8 mouse cellular contexts compared by ENCODE assay signal in genomic region chr14:75753206-75753605, GRCm38 (mm10). TPM values are rescaled to one million over a fixed set of nuclear protein-coding genes. Genes with fewer than 3 reads are reported as not detected.
A peak's percentile ranks its signal among the peaks of the same experiment; 100 is the strongest.
DNase-seq lines count a peak whose midpoint lies in the region; ATAC-seq and TF ChIP-seq lines count a peak whose summit lies in the region.

No protein-coding gene starts in this region.

- H3K9me3 ChIP-seq in hindbrain, postnatal 0 days (ENCODE audit: low read length), result no peaks in the 10 kb centered on the region
- H3K9me3 ChIP-seq in midbrain, embryonic 16.5 days (replicated peaks; ENCODE audit: control insufficient read depth, low read length, poor library complexity, severe bottlenecking), result no peaks in the 10 kb centered on the region

- H3K9ac ChIP-seq in hindbrain, postnatal 0 days (replicated peaks; ENCODE audit: low read length), result peak overlapping the region; percentile 87; the same call in 1 of the 2 replicates
- peak overlapping the region; percentile 91; the same call in 1 of the 2 replicates for H3K9ac ChIP-seq in midbrain, embryonic 16.5 days (ENCODE audit: low read depth, low read length)

- no peak for TF ChIP-seq POLR2A in kidney, adult 2 months (IDR thresholded peaks at IDR 0.05; ENCODE audit: low read depth, low read length)
- TF ChIP-seq POLR2A in bone marrow, adult 2 months (IDR thresholded peaks at IDR 0.05; ENCODE audit: borderline replicate concordance, control insufficient read depth, low read depth, low read length), result no peak

- no peaks in the 10 kb centered on the region for H3K36me3 ChIP-seq in kidney, adult 2 months (ENCODE audit: control insufficient read depth, insufficient read depth, low read length)
- no peaks in the 10 kb centered on the region for H3K36me3 ChIP-seq in hindbrain, postnatal 0 days (ENCODE audit: insufficient read depth, low read length)
- no peaks in the 10 kb centered on the region for H3K36me3 ChIP-seq in midbrain, embryonic 16.5 days (ENCODE audit: control insufficient read depth, insufficient read depth, low read length)

- ATAC-seq in hindbrain, postnatal 0 days, result no peak
- ATAC-seq in midbrain, embryonic 16.5 days, result no peak

- TF ChIP-seq CTCF in kidney, adult 2 months (conservative IDR thresholded peaks at IDR 0.05; ENCODE audit: insufficient read depth, insufficient read length, low read depth, low read length), result no peak
- TF ChIP-seq CTCF in bone marrow, adult 2 months (IDR thresholded peaks at IDR 0.05; ENCODE audit: control insufficient read depth, insufficient read depth, low read length), result no peak
- TF ChIP-seq CTCF in hindbrain, postnatal 0 days (IDR thresholded peaks at IDR 0.05; ENCODE audit: low read depth), result no peak

- peaks cover 10% of the 10 kb centered on the region for H3K4me1 ChIP-seq in kidney, adult 2 months (ENCODE audit: control insufficient read depth, insufficient read depth, low read length)
- peaks cover 5% of the 10 kb centered on the region for H3K4me1 ChIP-seq in bone marrow, adult 2 months (ENCODE audit: control insufficient read depth, insufficient read depth, low read length)
- peaks cover 9% of the 10 kb centered on the region; the same call in 1 of the 2 replicates for H3K4me1 ChIP-seq in hindbrain, postnatal 0 days (ENCODE audit: insufficient read depth, low read length)
- H3K4me1 ChIP-seq in midbrain, embryonic 16.5 days (ENCODE audit: control insufficient read depth, insufficient read depth, low read length), result peaks cover 28% of the 10 kb centered on the region

- WGBS in kidney, adult 2 months, result 16% methylated on average over 8 of the region's 8 CpGs
- 26% methylated on average over 8 of the region's 8 CpGs for WGBS in bone marrow, adult 2 months
- 78% methylated on average over 8 of the region's 8 CpGs for WGBS in hindbrain, postnatal 0 days
- WGBS in midbrain, embryonic 16.5 days, result 76% methylated on average over 8 of the region's 8 CpGs

- no peak overlapping the region for H3K27ac ChIP-seq in kidney, adult 2 months (ENCODE audit: insufficient read depth, low read depth, low read length)
- no peak overlapping the region for H3K27ac ChIP-seq in bone marrow, adult 2 months (ENCODE audit: control insufficient read depth, insufficient read depth, low read depth, low read length, poor library complexity)
- no peak overlapping the region for H3K27ac ChIP-seq in hindbrain, postnatal 0 days
- no peak overlapping the region for H3K27ac ChIP-seq in midbrain, embryonic 16.5 days (ENCODE audit: low read length)

- peak overlapping the region; percentile 88 for H3K4me2 ChIP-seq in hindbrain, postnatal 0 days (ENCODE audit: low read depth, low read length)
- H3K4me2 ChIP-seq in midbrain, embryonic 16.5 days (ENCODE audit: low read length), result peak overlapping the region; percentile 76

- peak overlapping the region; percentile 44 for H3K4me3 ChIP-seq in kidney, adult 2 months (ENCODE audit: insufficient read depth, low read depth, low read length)
- H3K4me3 ChIP-seq in bone marrow, adult 2 months (replicated peaks; ENCODE audit: control insufficient read depth, low read depth, low read length), result peak overlapping the region; percentile 47
- H3K4me3 ChIP-seq in hindbrain, postnatal 0 days (ENCODE audit: low read length), result peak overlapping the region; percentile 94
- peak overlapping the region; percentile 98 for H3K4me3 ChIP-seq in midbrain, embryonic 16.5 days (ENCODE audit: low read depth, low read length)

- DNase-seq in kidney, adult 2 months, result no peak
- DNase-seq in kidney, postnatal 10 days, result no peak
- DNase-seq in hindbrain, postnatal 0 days (ENCODE audit: low spot score), result no peak
- no peak for DNase-seq in spleen, adult 18-20 months
- DNase-seq in urinary bladder, postnatal 36 days (ENCODE audit: low spot score in 2 of 2), result no peak
- DNase-seq in left cerebral cortex, adult 8-10 months (ENCODE audit: low spot score in 2 of 2), result no peak

- H3K27me3 ChIP-seq in kidney, adult 2 months (replicated peaks; ENCODE audit: control insufficient read depth, insufficient read depth, low read length), result no peaks in the 10 kb centered on the region
- H3K27me3 ChIP-seq in hindbrain, postnatal 0 days (ENCODE audit: insufficient read depth, low read length), result no peaks in the 10 kb centered on the region
- no peaks in the 10 kb centered on the region; the same call in 1 of the 2 replicates for H3K27me3 ChIP-seq in midbrain, embryonic 16.5 days (ENCODE audit: control insufficient read depth, insufficient read depth, low read depth, low read length)

RNA-seq across cellular contexts. Expression of gene Cog3, which starts 1.1 kb away (rescaled TPM):
- 7.8 and 10.0 TPM in 2 replicates for polyA plus RNA-seq in kidney, adult 2 months (2012; rRNA removed)
- 9.5 and 12.2 TPM in 2 replicates for polyA plus RNA-seq in bone marrow, adult 2 months (2011; ENCODE audit: insufficient read depth, insufficient read length, low replicate concordance, missing spikeins)
- 21.2 and 21.6 TPM in 2 replicates for total RNA-seq in hindbrain, postnatal 0 days (2014; rRNA removed)
- polyA plus RNA-seq in hindbrain, postnatal 0 days (2015; fragmentation: Nextera tagmentation; extraction: Ambion mirVana), result 11.1 and 12.0 TPM in 2 replicates
- 19.1 and 21.3 TPM in 2 replicates for polyA plus RNA-seq in midbrain, embryonic 16.5 days (2015; fragmentation: Nextera tagmentation; extraction: Ambion mirVana)
- total RNA-seq in left cerebral cortex, adult 8-10 months (2022), result 10 to 100 TPM; 24.7 to 26.2 (median 25.5) TPM

RNA-seq across cellular contexts. Expression of gene Slc25a30, which starts 33.6 kb away (rescaled TPM):
- polyA plus RNA-seq in kidney, adult 2 months (2012; rRNA removed), result 26.3 and 29.6 TPM in 2 replicates
- 4.3 and 6.7 TPM in 2 replicates for polyA plus RNA-seq in bone marrow, adult 2 months (2011; ENCODE audit: insufficient read depth, insufficient read length, low replicate concordance, missing spikeins)
- total RNA-seq in hindbrain, postnatal 0 days (2014; rRNA removed), result 17.4 and 27.2 TPM in 2 replicates
- 4.8 and 6.0 TPM in 2 replicates for polyA plus RNA-seq in hindbrain, postnatal 0 days (2015; fragmentation: Nextera tagmentation; extraction: Ambion mirVana)
- polyA plus RNA-seq in midbrain, embryonic 16.5 days (2015; fragmentation: Nextera tagmentation; extraction: Ambion mirVana), result 8.9 and 11.0 TPM in 2 replicates
- 10 to 100 TPM; 10.4 to 15.2 (median 13.0) TPM for total RNA-seq in left cerebral cortex, adult 8-10 months (2022)

Comparison
In these comparisons a context has a peak if more than half of its experiments do, and no peak if none do; other contexts are left out.
1. H3K4me3 ChIP-seq: peak in every context shown above with its lines; median percentile 98 in midbrain, embryonic 16.5 days; 94 in hindbrain, postnatal 0 days; 47 in bone marrow, adult 2 months; 44 in kidney, adult 2 months.